Mouse (Mus musculus) lung, embryonic 15.5 days (tissue): ENCODE data around the gene Tnxb. TPM values are rescaled to one million over a fixed set of nuclear protein-coding genes. Genes with fewer than 3 reads are reported as not detected.
"Not testable (repeated sequence)": the region's sequence is repeated elsewhere in the genome, so short reads cannot be mapped to it uniquely, and the experiment has no call there.

Experiments used
- ATAC-seq: fragments of 200-750 bp; cut with Nextera tagmentation; 2 replicates; pipeline ENCODE4 v1.8.0; 2017; ENCODE audit warnings: moderate number of reproducible peaks, borderline replicate concordance; ENCODE audit not compliant: low FRiP score, low TSS enrichment; ENCODE audit errors: extremely low read depth
- H3K27ac ChIP-seq: fragments of 300-500 bp; sonication (generic); 2 replicates; pipeline ENCODE4 v1.5.1; 2015; ENCODE audit warnings: moderate library complexity, mild to moderate bottlenecking, inconsistent platforms
- H3K27me3 ChIP-seq: fragments of 300-500 bp; sonication (generic); 2 replicates; pipeline ENCODE4 v1.6.1; 2015; ENCODE audit warnings: inconsistent platforms
- H3K36me3 ChIP-seq: fragments of 300-500 bp; sonication (generic); 2 replicates; pipeline ENCODE4 v1.6.1; 2015; ENCODE audit warnings: inconsistent platforms
- H3K4me1 ChIP-seq: fragments of 300-500 bp; sonication (generic); 2 replicates; pipeline ENCODE4 v1.6.1; 2015; ENCODE audit warnings: inconsistent platforms
- H3K4me2 ChIP-seq: fragments of 300-500 bp; sonication (generic); 2 replicates; pipeline ENCODE4 v1.6.1; 2015; ENCODE audit warnings: inconsistent platforms, mild to moderate bottlenecking, moderate library complexity
- H3K4me3 ChIP-seq: fragments of 300-500 bp; sonication (generic); 2 replicates; pipeline ENCODE4 v1.5.1; 2015; ENCODE audit warnings: mild to moderate bottlenecking, inconsistent platforms
- H3K9ac ChIP-seq: fragments of 300-500 bp; sonication (generic); 2 replicates; pipeline ENCODE4 v1.6.1; 2015; ENCODE audit warnings: inconsistent platforms
- H3K9me3 ChIP-seq: fragments of 300-500 bp; sonication (generic); 2 replicates; pipeline ENCODE4 v1.6.1; 2016; ENCODE audit warnings: inconsistent platforms
- WGBS: fragments of 180-500 bp; shearing (Covaris S2); methylation state at CpG from one replicate; pipeline ENCODE4 v1.1.7; 2015; 5-methylcytosine and 5-hydroxymethylcytosine counted together
- polyA plus RNA-seq: library from polyadenylated mRNA; unstranded; fragments of >200 nt; fragmentation: Nextera tagmentation; extraction: Ambion mirVana; gene quantifications from 2 replicates; pipeline ENCODE4 v1.2.1, GENCODE M21; 2015

Tnxb gene
- polyA plus RNA-seq, 1 experiment from 2014 or later, result 0.77 TPM

DNA sequence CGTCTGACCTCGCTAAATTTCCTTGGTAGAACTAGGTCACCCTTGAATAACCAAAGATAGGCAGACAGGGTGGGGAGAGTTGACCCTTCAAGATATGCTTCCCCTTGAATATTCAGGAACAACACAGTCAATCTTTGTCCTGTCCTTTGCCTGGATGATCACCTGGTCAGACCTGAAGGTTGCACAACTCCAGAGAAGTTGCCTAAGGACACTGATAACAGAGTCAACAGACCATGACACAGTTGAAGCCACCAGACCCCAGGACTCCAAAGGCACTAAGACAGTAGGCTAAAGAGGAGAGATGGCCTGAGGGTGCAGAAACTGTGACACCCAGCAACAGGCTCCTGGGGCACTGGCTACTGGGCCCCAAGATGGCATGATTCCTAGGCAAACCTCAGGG is 57.6 kb downstream of the Tnxb start:
- H3K4me3 ChIP-seq, result no peak overlapping the region
- no peak for ATAC-seq
- H3K27me3 ChIP-seq, result no peaks in the 10 kb centered on the region
- no peaks in the 10 kb centered on the region for H3K36me3 ChIP-seq
- H3K27ac ChIP-seq, result no peak overlapping the region
- no peak overlapping the region for H3K4me2 ChIP-seq
- no peak overlapping the region for H3K9ac ChIP-seq
- no peaks in the 10 kb centered on the region for H3K4me1 ChIP-seq
- 66% methylated on average over 2 of the region's 2 CpGs for WGBS
- no peaks in the 10 kb centered on the region for H3K9me3 ChIP-seq

DNA sequence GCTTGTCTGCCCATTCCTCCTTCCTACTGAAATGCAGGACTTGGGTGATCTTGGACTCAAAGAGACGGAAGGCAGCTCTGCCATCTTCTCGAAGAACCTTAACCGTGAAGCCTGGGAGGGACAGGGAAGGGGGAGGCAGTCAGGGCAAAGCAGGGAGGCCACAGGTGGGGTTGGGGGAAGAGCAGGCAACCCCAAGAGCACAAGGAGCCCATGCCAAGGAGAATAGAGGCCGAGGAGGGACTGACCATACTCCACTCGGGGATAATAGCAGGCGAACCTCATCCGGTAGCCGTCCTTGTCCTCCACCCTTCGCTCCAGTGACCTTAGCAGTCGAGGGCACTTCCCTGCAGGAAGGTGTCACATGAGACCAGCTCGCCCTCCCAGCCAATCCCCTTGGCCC is 58.8 kb downstream of the Tnxb start:
- H3K9ac ChIP-seq, ATAC-seq, H3K4me2 ChIP-seq, H3K27me3 ChIP-seq, H3K36me3 ChIP-seq, H3K27ac ChIP-seq, H3K9me3 ChIP-seq, H3K4me3 ChIP-seq, H3K4me1 ChIP-seq: not testable (repeated sequence)
- 76% methylated on average over 11 of the region's 11 CpGs for WGBS

DNA sequence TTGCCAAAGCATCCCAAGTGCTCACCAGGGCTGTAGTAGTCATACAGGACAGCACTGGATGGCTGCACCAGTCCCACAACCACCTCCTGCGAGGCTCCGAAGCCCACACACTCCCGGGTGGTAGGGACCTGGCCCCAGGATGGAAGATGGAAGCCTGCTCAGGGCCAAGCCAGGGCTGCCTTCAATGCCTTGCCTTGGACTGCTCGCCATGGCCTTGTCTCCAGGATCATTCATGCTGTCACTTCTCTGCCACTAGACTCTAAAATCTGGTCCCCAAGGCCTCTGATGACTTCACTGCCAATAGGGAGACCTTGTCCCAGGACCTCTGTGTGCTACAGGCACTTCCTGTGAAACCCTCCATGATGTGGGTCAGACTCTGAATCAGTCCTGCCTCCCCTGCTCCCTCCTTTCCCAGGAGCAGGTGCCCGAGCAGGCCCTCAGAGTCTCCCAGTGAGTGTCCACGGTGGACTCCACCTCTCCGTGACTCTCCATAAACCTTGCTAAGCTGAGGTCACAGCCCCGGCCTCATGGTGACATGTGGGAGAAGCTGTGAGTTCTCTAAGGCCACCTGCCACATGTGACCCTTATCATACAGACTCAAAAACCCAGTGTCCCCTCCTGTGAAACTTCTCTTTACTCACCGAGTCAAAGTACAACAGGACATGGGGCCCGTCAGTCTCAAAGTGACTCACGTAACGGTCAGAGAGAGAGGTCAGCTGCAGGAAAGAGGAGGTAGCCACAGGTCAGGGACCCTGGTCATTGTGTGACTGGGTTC is 59.6 kb downstream of the Tnxb start:
- ATAC-seq, H3K27me3 ChIP-seq, H3K9ac ChIP-seq, H3K4me3 ChIP-seq, H3K27ac ChIP-seq, H3K36me3 ChIP-seq, H3K4me2 ChIP-seq, H3K9me3 ChIP-seq, H3K4me1 ChIP-seq: not testable (repeated sequence)
- WGBS, result 81% methylated on average over 12 of the region's 12 CpGs

DNA sequence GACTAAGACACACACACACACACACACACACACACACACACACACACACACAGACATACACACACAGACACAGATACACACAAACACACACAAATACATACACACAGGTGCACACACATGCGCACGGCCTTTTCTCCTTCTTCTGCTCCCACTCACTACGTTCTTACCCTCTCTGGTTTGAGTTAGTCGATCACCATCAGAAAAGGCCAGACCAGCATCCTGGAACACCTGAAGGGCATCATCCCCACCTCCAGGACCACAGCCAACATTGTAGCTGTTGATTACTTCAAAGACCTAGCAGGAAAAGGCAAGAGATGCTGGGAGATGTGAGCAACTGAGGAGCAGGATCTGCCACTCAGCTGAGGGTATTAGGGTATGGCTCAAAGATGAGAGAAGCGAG is 67.1 kb downstream of the Tnxb start:
- WGBS, result 69% methylated on average over 5 of the region's 5 CpGs
- not testable (repeated sequence) for H3K4me1 ChIP-seq, H3K4me3 ChIP-seq, H3K27me3 ChIP-seq, H3K9ac ChIP-seq, H3K9me3 ChIP-seq, H3K27ac ChIP-seq, H3K4me2 ChIP-seq, ATAC-seq, H3K36me3 ChIP-seq

DNA sequence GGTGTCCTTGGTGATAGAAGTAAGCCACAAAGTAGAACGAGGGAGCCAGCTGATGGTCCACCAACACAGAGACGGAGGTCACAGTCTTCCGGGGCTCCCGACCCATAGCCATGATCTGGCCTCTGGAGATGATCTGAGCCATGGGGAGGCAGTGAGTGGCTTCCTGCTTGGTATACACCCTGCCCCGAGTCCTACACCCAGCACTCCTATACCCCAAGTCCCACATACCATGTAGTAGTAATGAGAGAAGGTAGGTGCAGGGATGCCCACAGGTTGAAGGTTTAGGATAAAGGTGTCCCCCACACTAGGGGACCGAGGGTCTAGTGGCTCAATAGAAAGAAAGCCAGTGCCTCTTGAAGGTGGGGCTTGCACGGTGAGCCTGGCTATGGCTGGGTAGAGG is 69.4 kb downstream of the Tnxb start:
- ATAC-seq, H3K36me3 ChIP-seq, H3K4me3 ChIP-seq, H3K4me2 ChIP-seq, H3K27ac ChIP-seq, H3K27me3 ChIP-seq, H3K9ac ChIP-seq, H3K4me1 ChIP-seq, H3K9me3 ChIP-seq: not testable (repeated sequence)
- WGBS, result 89% methylated on average over 7 of the region's 7 CpGs

- H3K4me3 ChIP-seq, result no peak overlapping the region
- H3K27me3 ChIP-seq, result no peaks in the 10 kb centered on the region
- WGBS, result 51% methylated on average over 4 of the region's 4 CpGs
- ATAC-seq, result no peak
- no peak overlapping the region for H3K27ac ChIP-seq
- no peak overlapping the region for H3K4me2 ChIP-seq
- H3K36me3 ChIP-seq, result no peaks in the 10 kb centered on the region
- no peaks in the 10 kb centered on the region for H3K4me1 ChIP-seq
- H3K9ac ChIP-seq, result no peak overlapping the region
- H3K9me3 ChIP-seq, result no peaks in the 10 kb centered on the region
Observed at GRCm38 (mm10) chr17:34740280-34740679, 69.9 kb downstream of the Tnxb start.

- no peak within 1 kb of the TSS for H3K4me2 ChIP-seq
- no peaks in the 10 kb centered on the region for H3K27me3 ChIP-seq
- H3K9me3 ChIP-seq, result no peaks in the 10 kb centered on the region
- no peak within 1 kb of the TSS for H3K27ac ChIP-seq
- H3K9ac ChIP-seq, result no peak within 1 kb of the TSS
- H3K36me3 ChIP-seq, result no peaks in the 10 kb centered on the region
- no peak for ATAC-seq
- H3K4me3 ChIP-seq, result no peak within 1 kb of the TSS
- 78% methylated on average over 7 of the region's 7 CpGs for WGBS
- H3K4me1 ChIP-seq, result no peaks in the 10 kb centered on the region
Observed at GRCm38 (mm10) chr17:34743719-34744118, 73.4 kb downstream of the Tnxb start, which contains the start of gene C4b. Gene C4b, minus strand, starts transcription at chr17:34743882.

DNA sequence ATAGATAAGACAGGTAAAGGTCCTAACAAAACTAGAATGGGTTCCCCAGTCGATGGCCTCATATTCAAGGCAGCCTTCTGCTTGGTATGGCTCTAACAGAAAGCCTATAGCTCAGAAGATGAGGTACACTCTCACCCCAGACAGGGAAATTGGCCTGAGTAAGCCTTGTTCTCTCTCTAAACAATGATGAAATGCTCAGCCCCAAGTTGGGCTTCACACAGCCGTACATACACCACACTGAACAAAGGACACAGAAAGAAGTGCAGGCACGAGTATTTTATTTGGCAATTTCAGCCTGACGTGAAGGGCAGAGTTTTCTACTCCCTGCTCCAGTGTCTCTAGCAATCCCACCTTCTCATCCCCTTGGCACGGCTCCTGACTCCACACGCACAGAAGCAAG is 73.9 kb downstream of the Tnxb start:
- no peak for ATAC-seq
- Histone ChIP-seq H3K9me3 (no peaks in the 10 kb centered on the region), H3K27ac (no peak overlapping the region), H3K4me2 (no peak overlapping the region), H3K4me1 (no peaks in the 10 kb centered on the region), H3K27me3 (no peaks in the 10 kb centered on the region), H3K4me3 (no peak overlapping the region), H3K9ac (no peak overlapping the region), H3K36me3 (no peaks in the 10 kb centered on the region)
- WGBS, result 66% methylated on average over 6 of the region's 6 CpGs

DNA sequence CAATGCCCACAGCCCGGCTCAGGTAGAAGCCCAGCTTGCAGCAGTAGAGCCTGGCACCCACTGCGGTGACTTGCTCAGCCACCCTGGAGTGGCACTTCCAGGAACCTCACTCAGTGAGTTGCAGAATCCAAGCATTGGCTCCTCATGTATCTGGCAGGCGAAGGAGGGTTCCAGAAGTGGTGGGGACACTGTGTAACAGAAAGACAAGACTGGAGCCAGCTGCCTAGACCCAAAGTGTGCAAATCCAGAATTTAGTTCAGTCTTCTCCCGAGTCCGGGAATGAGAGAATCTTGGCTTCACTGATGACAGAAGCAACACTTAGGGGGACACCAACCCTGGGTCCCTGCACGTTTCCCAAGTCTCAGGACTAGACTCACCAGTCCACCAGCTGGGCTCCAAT is 74.3 kb downstream of the Tnxb start:
- not testable (repeated sequence) for H3K4me1 ChIP-seq, H3K9me3 ChIP-seq, H3K36me3 ChIP-seq, H3K27me3 ChIP-seq, H3K4me3 ChIP-seq, H3K4me2 ChIP-seq, H3K9ac ChIP-seq, H3K27ac ChIP-seq, ATAC-seq
- 85% methylated on average over 6 of the region's 6 CpGs for WGBS

GRCm38 (mm10) chr17:34745166-34745565 is 74.8 kb downstream of the Tnxb start:
- H3K4me2 ChIP-seq, ATAC-seq, H3K9me3 ChIP-seq, H3K4me3 ChIP-seq, H3K27ac ChIP-seq, H3K36me3 ChIP-seq, H3K9ac ChIP-seq, H3K4me1 ChIP-seq, H3K27me3 ChIP-seq: not testable (repeated sequence)
- 94% methylated on average over 4 of the region's 4 CpGs for WGBS

DNA sequence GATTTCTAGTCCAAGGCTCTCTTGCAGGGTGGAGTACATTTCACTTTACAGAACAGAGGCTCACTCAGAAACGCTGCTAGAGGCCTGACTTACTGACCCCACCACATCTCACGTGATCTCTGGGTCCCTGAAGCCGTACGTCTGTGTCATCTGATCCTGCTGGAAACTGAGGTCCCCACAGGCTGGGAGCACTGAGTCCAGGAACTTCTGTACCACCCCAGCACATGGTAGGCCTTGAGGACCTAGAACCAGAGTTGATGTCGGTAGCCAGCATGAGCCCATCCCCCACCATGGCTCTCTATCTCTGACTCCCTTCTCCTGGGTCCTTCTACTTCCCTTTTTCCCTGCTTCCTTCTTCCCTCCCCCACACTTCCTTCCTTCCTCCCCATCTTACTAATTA is 76.2 kb downstream of the Tnxb start:
- no peak overlapping the region for H3K9ac ChIP-seq
- no peaks in the 10 kb centered on the region for H3K36me3 ChIP-seq
- no peaks in the 10 kb centered on the region for H3K4me1 ChIP-seq
- no peak overlapping the region for H3K4me2 ChIP-seq
- H3K4me3 ChIP-seq, result no peak overlapping the region
- 65% methylated on average over 5 of the region's 5 CpGs for WGBS
- H3K27ac ChIP-seq, result no peak overlapping the region
- H3K27me3 ChIP-seq, result no peaks in the 10 kb centered on the region
- no peak for ATAC-seq
- no peaks in the 10 kb centered on the region for H3K9me3 ChIP-seq

DNA sequence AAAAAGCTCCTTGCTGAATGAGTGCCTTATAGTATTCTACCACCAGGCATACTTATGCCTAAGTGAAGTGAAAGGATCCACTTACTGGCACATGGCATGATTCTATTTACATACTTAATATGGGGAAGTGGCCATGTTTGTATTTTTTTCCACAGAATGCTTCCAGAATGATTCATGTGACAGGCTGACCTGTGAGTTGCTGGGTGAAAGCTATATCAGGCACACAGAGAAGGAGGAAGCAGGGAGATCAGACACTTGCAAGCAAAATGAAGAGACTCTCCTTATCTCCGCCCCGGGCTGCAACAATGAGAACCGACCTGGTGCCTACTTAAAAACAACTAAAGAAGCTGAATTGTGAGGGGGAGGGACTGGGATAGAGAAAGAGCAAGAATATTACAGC is 91.1 kb downstream of the Tnxb start:
- Histone ChIP-seq H3K4me2 (no peak overlapping the region), H3K27me3 (no peaks in the 10 kb centered on the region), H3K36me3 (no peaks in the 10 kb centered on the region), H3K9ac (no peak overlapping the region), H3K4me1 (no peaks in the 10 kb centered on the region), H3K4me3 (no peak overlapping the region), H3K27ac (no peak overlapping the region), H3K9me3 (no peaks in the 10 kb centered on the region)
- ATAC-seq, result no peak
- WGBS, result 57% methylated on average over 3 of the region's 3 CpGs
